Mouse (Mus musculus) heart, embryonic 16.5 days (tissue): ENCODE data around the gene Farp2. TPM values are rescaled to one million over a fixed set of nuclear protein-coding genes. Genes with fewer than 3 reads are reported as not detected.

ENCODE experiments used
- ATAC-seq: fragments of 200-750 bp; cut with Nextera tagmentation; replicated peaks from 2 replicates; pipeline ENCODE4 v1.8.0; 2017; ENCODE audit warnings: moderate number of reproducible peaks; ENCODE audit not compliant: insufficient read depth, low FRiP score; ENCODE audit errors: extremely low read depth
- H3K27ac ChIP-seq: fragments of 300-500 bp; sonication (generic); 2 replicates; pipeline ENCODE4 v1.5.1; 2014; ENCODE audit warnings: mild to moderate bottlenecking, low read length, control low read depth, moderate library complexity
- H3K27me3 ChIP-seq: fragments of 300-500 bp; sonication (generic); 2 replicates; pipeline ENCODE4 v1.6.1; 2014; ENCODE audit warnings: low read length, mixed read lengths; ENCODE audit not compliant: control insufficient read depth, insufficient read depth
- H3K36me3 ChIP-seq: fragments of 300-500 bp; sonication (generic); 2 replicates; pipeline ENCODE4 v1.6.1; 2014; ENCODE audit not compliant: control insufficient read depth, insufficient read depth
- H3K4me1 ChIP-seq: fragments of 300-500 bp; sonication (generic); 2 replicates; pipeline ENCODE4 v1.6.1; 2014; ENCODE audit warnings: low read length, mixed read lengths; ENCODE audit not compliant: control insufficient read depth, insufficient read depth
- H3K4me2 ChIP-seq: fragments of 300-500 bp; sonication (generic); 2 replicates; pipeline ENCODE4 v1.6.1; 2014; ENCODE audit warnings: low read depth, mild to moderate bottlenecking, control low read depth, low read length
- H3K4me3 ChIP-seq: fragments of 300-500 bp; sonication (generic); 2 replicates; pipeline ENCODE4 v1.5.1; 2014; ENCODE audit warnings: mild to moderate bottlenecking, control low read depth, low read length
- H3K9ac ChIP-seq: fragments of 300-500 bp; sonication (generic); 2 replicates; pipeline ENCODE4 v1.6.1; 2014; ENCODE audit warnings: low read length, control low read depth
- H3K9me3 ChIP-seq: fragments of 300-500 bp; sonication (generic); replicated peaks from 2 replicates; pipeline ENCODE4 v1.6.1; 2016; ENCODE audit warnings: low read length; ENCODE audit not compliant: control insufficient read depth
- WGBS: fragments of 180-500 bp; shearing (Covaris S2); extraction: QIAGEN DNeasy Blood & Tissue Kit; methylation state at CpG from one replicate; pipeline ENCODE4 v1.1.7; 2014; 5-methylcytosine and 5-hydroxymethylcytosine counted together
- polyA plus RNA-seq: library from polyadenylated mRNA; unstranded; fragments of >200 nt; fragmentation: Nextera tagmentation; extraction: Ambion mirVana; gene quantifications from 2 replicates; pipeline ENCODE4 v1.2.1, GENCODE M21; 2015

The Farp2 gene
- polyA plus RNA-seq, 1 experiment from 2014 or later: 3.8 TPM

DNA sequence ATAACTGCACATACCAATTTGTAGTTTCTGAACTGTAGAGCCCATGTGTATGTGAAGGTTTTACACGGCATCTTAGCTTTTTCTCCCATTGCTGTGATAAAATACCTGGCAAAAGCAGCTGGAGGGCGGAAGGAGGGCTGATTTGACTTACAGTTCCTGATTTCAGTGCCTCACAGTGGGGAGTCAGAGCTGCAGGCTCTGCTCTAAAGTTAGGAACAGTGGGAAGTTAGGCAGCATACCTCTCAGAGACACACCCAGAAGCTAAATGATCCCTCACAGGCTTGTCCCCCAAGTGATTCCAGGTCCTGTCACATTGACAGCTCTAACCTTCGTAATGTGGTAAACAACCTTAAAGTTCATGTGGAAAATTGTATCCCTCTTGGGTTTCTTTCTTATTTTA is 65.2 kb downstream of the Farp2 start:
- Histone ChIP-seq H3K4me2 (no peak overlapping the region), H3K9ac (no peak overlapping the region), H3K4me1 (no peaks in the 10 kb centered on the region), H3K36me3 (peaks cover 2% of the 10 kb centered on the region), H3K27ac (no peak overlapping the region), H3K9me3 (no peaks in the 10 kb centered on the region), H3K27me3 (no peaks in the 10 kb centered on the region), H3K4me3 (no peak overlapping the region)
- no peak for ATAC-seq
- WGBS: 82% methylated on average over 3 of the region's 3 CpGs

DNA sequence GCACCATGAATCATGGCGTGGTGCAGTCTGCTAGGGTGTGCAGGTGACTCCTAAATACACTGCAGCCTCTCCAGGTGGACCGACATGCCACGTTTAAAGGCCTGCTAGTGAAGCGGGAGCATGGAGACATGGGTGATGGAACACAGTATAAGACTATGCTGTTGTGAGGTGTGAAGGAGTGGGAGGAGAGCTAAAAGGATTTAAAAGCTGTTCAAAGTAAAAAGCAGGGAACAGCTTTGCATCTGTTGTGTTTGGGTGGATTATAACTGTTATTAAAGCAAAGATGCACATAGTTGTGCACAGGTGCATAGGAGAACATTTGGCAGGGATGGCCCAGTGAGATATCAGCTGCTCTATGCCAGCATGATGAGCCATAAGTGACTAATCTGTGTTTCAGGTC is 66.0 kb downstream of the Farp2 start:
- Histone ChIP-seq H3K9ac (no peak overlapping the region), H3K27ac (no peak overlapping the region), H3K4me3 (no peak overlapping the region), H3K36me3 (peaks cover 2% of the 10 kb centered on the region; the same call in 1 of the 2 replicates), H3K4me1 (no peaks in the 10 kb centered on the region), H3K9me3 (no peaks in the 10 kb centered on the region), H3K4me2 (no peak overlapping the region), H3K27me3 (no peaks in the 10 kb centered on the region)
- 79% methylated on average over 4 of the region's 4 CpGs for WGBS
- no peak for ATAC-seq

- no peak for ATAC-seq
- no peak overlapping the region for H3K4me3 ChIP-seq
Measured at GRCm38 (mm10) chr1:93581545-93581944, 69.7 kb downstream of the Farp2 start.

GRCm38 (mm10) chr1:93588346-93588745 is 76.5 kb downstream of the Farp2 start:
- Histone ChIP-seq H3K36me3 (no peaks in the 10 kb centered on the region), H3K27me3 (no peaks in the 10 kb centered on the region), H3K27ac (no peak overlapping the region), H3K4me2 (no peak overlapping the region), H3K9ac (no peak overlapping the region), H3K4me3 (no peak overlapping the region), H3K4me1 (no peaks in the 10 kb centered on the region), H3K9me3 (0 out of 2 replicates have a peak, but pooled peaks cover under 1% of the 10 kb centered on the region)
- WGBS: 79% methylated on average over 3 of the region's 3 CpGs
- no peak for ATAC-seq

More at GRCm38 (mm10) chr1:93581545-93581944, 69.7 kb downstream of the Farp2 start:
- 92% methylated on average over 7 of the region's 7 CpGs for WGBS
- no peak overlapping the region for H3K27ac ChIP-seq
- no peaks in the 10 kb centered on the region for H3K27me3 ChIP-seq
- H3K9me3 ChIP-seq: no peaks in the 10 kb centered on the region
- H3K9ac ChIP-seq: no peak overlapping the region
- no peak overlapping the region for H3K4me2 ChIP-seq
- H3K36me3 ChIP-seq: peaks cover 2% of the 10 kb centered on the region; the same call in 1 of the 2 replicates
- H3K4me1 ChIP-seq: no peaks in the 10 kb centered on the region

- no peak overlapping the region for H3K27ac ChIP-seq
- 0 out of 2 replicates have a peak, but pooled peaks cover 4% of the 10 kb centered on the region for H3K9me3 ChIP-seq
- H3K27me3 ChIP-seq: no peaks in the 10 kb centered on the region
- no peak overlapping the region for H3K9ac ChIP-seq
- H3K4me3 ChIP-seq: no peak overlapping the region
- no peaks in the 10 kb centered on the region for H3K4me1 ChIP-seq
- no peak overlapping the region for H3K4me2 ChIP-seq
- H3K36me3 ChIP-seq: no peaks in the 10 kb centered on the region
- ATAC-seq: no peak
Measured at GRCm38 (mm10) chr1:93593960-93594359, 82.1 kb downstream of the Farp2 start.

- no peak overlapping the region for H3K9ac ChIP-seq
- no peaks in the 10 kb centered on the region for H3K4me1 ChIP-seq
- WGBS: 70% methylated on average over 6 of the region's 6 CpGs
- no peak overlapping the region for H3K4me3 ChIP-seq
- ATAC-seq: no peak
- 0 out of 2 replicates have a peak, but pooled peaks cover 4% of the 10 kb centered on the region for H3K9me3 ChIP-seq
- H3K36me3 ChIP-seq: no peaks in the 10 kb centered on the region
- no peak overlapping the region for H3K27ac ChIP-seq
- no peaks in the 10 kb centered on the region for H3K27me3 ChIP-seq
- no peak overlapping the region for H3K4me2 ChIP-seq
Measured at GRCm38 (mm10) chr1:93595916-93596315, 84.0 kb downstream of the Farp2 start.

DNA sequence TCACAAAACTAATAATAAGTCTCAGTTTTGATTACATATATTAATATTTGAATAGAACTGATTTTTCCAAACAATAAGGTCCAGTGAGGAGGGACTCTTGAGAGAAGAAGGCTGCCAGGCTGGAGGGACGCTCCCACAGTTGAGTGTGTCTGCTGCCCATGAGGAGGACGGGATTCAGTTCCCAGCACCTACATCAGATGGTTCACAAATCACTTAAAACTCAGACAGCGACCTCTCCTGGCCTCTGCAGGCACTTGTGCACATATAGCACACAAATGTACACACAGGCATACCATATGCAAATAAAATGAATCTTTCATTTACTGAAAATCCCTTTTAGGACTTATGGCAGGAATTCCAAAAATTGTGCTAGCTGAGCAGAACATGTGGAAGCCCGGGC is 91.0 kb downstream of the Farp2 start:
- H3K4me3 ChIP-seq: no peak overlapping the region
- H3K27me3 ChIP-seq: no peaks in the 10 kb centered on the region
- ATAC-seq: no peak
- no peak overlapping the region for H3K9ac ChIP-seq
- no peaks in the 10 kb centered on the region for H3K4me1 ChIP-seq
- H3K27ac ChIP-seq: no peak overlapping the region
- no peaks in the 10 kb centered on the region for H3K36me3 ChIP-seq
- H3K9me3 ChIP-seq: no peaks in the 10 kb centered on the region
- H3K4me2 ChIP-seq: no peak overlapping the region
- 74% methylated on average over 4 of the region's 4 CpGs for WGBS

DNA sequence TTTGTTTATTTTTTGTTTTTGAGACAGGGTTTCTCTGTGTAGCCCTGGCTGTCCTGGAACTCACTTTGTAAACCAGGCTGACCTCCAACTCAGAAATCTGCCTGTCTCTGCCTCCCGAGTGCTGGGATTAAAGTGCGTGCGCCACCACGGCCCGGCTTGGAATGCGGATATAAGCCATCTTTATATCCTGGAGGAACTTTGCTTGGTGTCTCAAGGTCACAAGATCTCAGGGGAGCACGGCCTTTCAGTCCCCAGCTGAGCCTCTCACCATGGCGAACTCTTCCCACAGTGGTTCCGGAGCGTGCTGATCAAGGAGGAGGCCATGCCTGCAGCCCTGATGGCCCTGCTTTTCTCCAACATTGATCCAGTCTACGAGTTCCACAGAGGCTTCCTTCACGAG is 92.0 kb downstream of the Farp2 start:
- H3K4me1 ChIP-seq: no peaks in the 10 kb centered on the region

GRCm38 (mm10) chr1:93607090-93608083 is 95.5 kb downstream of the Farp2 start:
- ATAC-seq: no peak

More for the DNA sequence above, 92.0 kb downstream of the Farp2 start:
- Histone ChIP-seq H3K9ac (no peak overlapping the region), H3K4me3 (no peak overlapping the region), H3K27ac (no peak overlapping the region), H3K36me3 (no peaks in the 10 kb centered on the region), H3K27me3 (no peaks in the 10 kb centered on the region), H3K9me3 (no peaks in the 10 kb centered on the region), H3K4me2 (no peak overlapping the region)
- 90% methylated on average over 12 of the region's 12 CpGs for WGBS
- ATAC-seq: no peak

More at GRCm38 (mm10) chr1:93607090-93608083, 95.5 kb downstream of the Farp2 start:
- no peaks in the 10 kb centered on the region for H3K27me3 ChIP-seq
- no peaks in the 10 kb centered on the region for H3K9me3 ChIP-seq
- WGBS: 77% methylated on average over 14 of the region's 14 CpGs
- no peaks in the 10 kb centered on the region for H3K36me3 ChIP-seq
- H3K4me1 ChIP-seq: no peaks in the 10 kb centered on the region
- H3K4me2 ChIP-seq: no peak overlapping the region
- H3K9ac ChIP-seq: no peak overlapping the region
- no peak overlapping the region for H3K27ac ChIP-seq
- H3K4me3 ChIP-seq: no peak overlapping the region
